Mouse (Mus musculus) small intestine, adult 2 months (tissue): ENCODE data around the gene Ero1lb.
"Not testable (repeated sequence)": the region's sequence is repeated elsewhere in the genome, so short reads cannot be mapped to it uniquely, and the experiment has no call there.

Source experiments
- CTCF ChIP-seq: fragments of 200-500 bp; IDR thresholded peaks from 2 replicates; pipeline ENCODE4 v1.5.1; 2012; ENCODE audit warnings: low read depth, mild to moderate bottlenecking, control low read depth, inconsistent platforms, low read length, moderate library complexity, mixed read lengths; ENCODE audit not compliant: insufficient replicate concordance, insufficient read length; ENCODE audit errors: extremely low read depth
- POLR2A ChIP-seq: fragments of 200-500 bp; IDR thresholded peaks from 2 replicates; pipeline ENCODE4 v1.6.1; 2012; ENCODE audit warnings: low read depth, mild to moderate bottlenecking, control low read depth, inconsistent platforms, low read length, moderate library complexity

DNA sequence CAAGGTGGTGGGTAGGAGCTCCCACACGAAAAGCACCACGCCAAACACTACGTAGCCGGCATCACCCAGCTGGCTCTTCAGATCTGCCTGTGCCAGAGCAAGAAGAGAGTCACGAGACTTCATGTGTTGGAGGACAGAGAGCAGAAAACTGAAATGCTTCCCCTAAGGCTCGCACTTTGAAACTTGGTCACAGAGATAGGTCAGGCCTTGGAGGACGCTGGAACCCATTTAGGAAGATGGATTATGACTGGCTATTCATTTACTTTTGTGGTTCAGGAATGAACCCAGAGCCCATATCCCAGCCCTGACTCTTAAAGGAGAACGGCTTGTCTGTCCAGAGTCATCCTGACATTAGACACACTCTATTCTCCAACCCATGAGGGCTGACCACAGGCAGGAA is 54.1 kb downstream of the Ero1lb start:
- not testable (repeated sequence) for TF ChIP-seq CTCF, POLR2A
